Mouse (Mus musculus): Measurements from ENCODE around the gene Tagln.

GRCm38 (mm10) chr9:45985229-45985567, 49.3 kb upstream of the Tagln start:
- TF ChIP-seq POLR2A (IDR thresholded peaks at IDR 0.05; ENCODE audit: borderline replicate concordance, extremely low read depth, low read depth, low read length) (no peak), CTCF (IDR thresholded peaks at IDR 0.05; ENCODE audit: insufficient read depth, low read length) (no peak)
